Mouse (Mus musculus): Measurements from ENCODE around the gene Ttc27. TPM values are rescaled to one million over a fixed set of nuclear protein-coding genes. Genes with fewer than 3 reads are reported as not detected.
A peak's percentile ranks its signal among the peaks of the same experiment; 100 is the strongest.

Ttc27 gene
- polyA plus RNA-seq, 1 experiment from 2014 or later, result 25.6 TPM

GRCm38 (mm10) chr17:74879768-74880167 lies 162.2 kb downstream of the Ttc27 start:
- Histone ChIP-seq H3K4me3 (ENCODE audit: low read depth, low read length) (no peak overlapping the region), H3K4me1 (ENCODE audit: insufficient read depth) (no peaks in the 10 kb centered on the region), H3K27me3 (ENCODE audit: insufficient read depth, low read length) (no peaks in the 10 kb centered on the region), H3K36me3 (ENCODE audit: insufficient read depth) (no peaks in the 10 kb centered on the region), H3K9ac (no peak overlapping the region), H3K27ac (ENCODE audit: low read depth) (no peak overlapping the region), H3K9me3 (ENCODE audit: low read depth, low read length) (no peaks in the 10 kb centered on the region), H3K4me2 (no peak overlapping the region)
- no peak for ATAC-seq (ENCODE audit: insufficient read depth)
- 18% methylated on average over 7 of the region's 7 CpGs for WGBS
- DNase-seq, result no peak
- TF ChIP-seq CTCF (IDR thresholded peaks at IDR 0.05; ENCODE audit: low read depth), result no peak

DNA sequence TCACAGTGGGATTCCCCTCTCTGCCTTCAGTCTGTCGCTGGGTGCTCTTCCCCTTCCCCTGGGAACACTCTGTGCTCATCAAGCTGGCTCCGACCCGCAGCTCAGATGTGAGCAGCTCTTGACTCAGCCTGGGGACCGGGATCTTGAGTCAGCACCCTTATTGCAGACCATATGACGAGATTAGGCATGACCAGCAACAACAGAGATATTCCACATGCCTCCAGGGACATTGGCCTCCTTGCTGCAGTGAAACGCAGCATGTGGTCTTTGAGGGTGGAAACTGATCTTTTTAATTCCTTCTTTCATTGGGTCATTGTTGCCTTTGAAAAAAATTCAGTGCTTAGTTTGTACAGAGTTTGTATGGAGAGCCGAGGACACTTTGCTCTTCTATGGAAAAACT lies 169.5 kb downstream of the Ttc27 start:
- TF ChIP-seq CTCF (IDR thresholded peaks at IDR 0.05; ENCODE audit: low read depth), result no peak
- H3K4me2 ChIP-seq, result no peak overlapping the region
- H3K4me1 ChIP-seq (ENCODE audit: insufficient read depth), result peaks cover 2% of the 10 kb centered on the region; the same call in 1 of the 2 replicates
- H3K9ac ChIP-seq, result no peak overlapping the region
- no peaks in the 10 kb centered on the region for H3K27me3 ChIP-seq (ENCODE audit: insufficient read depth, low read length)
- no peaks in the 10 kb centered on the region for H3K36me3 ChIP-seq (ENCODE audit: insufficient read depth)
- no peak for ATAC-seq (ENCODE audit: insufficient read depth)
- WGBS, result 76% methylated on average over 7 of the region's 7 CpGs
- H3K4me3 ChIP-seq (ENCODE audit: low read depth, low read length), result no peak overlapping the region
- no peak for DNase-seq
- H3K27ac ChIP-seq (ENCODE audit: low read depth), result no peak overlapping the region
- H3K9me3 ChIP-seq (ENCODE audit: low read depth, low read length), result no peaks in the 10 kb centered on the region

GRCm38 (mm10) chr17:74888836-74889534 lies 171.5 kb downstream of the Ttc27 start:
- Histone ChIP-seq H3K4me1 (ENCODE audit: insufficient read depth) (peaks cover 2% of the 10 kb centered on the region; the same call in 1 of the 2 replicates), H3K9ac (no peak overlapping the region), H3K9me3 (ENCODE audit: low read depth, low read length) (no peaks in the 10 kb centered on the region), H3K27ac (ENCODE audit: low read depth) (no peak overlapping the region), H3K36me3 (ENCODE audit: insufficient read depth) (no peaks in the 10 kb centered on the region), H3K4me3 (ENCODE audit: low read depth, low read length) (no peak overlapping the region), H3K4me2 (no peak overlapping the region), H3K27me3 (ENCODE audit: insufficient read depth, low read length) (no peaks in the 10 kb centered on the region)
- WGBS, result 67% methylated on average over 11 of the region's 11 CpGs
- ATAC-seq (ENCODE audit: insufficient read depth), result no peak; the same call in 1 of the 2 replicates
- no peak for DNase-seq
- TF ChIP-seq CTCF (IDR thresholded peaks at IDR 0.05; ENCODE audit: low read depth), result no peak

DNA sequence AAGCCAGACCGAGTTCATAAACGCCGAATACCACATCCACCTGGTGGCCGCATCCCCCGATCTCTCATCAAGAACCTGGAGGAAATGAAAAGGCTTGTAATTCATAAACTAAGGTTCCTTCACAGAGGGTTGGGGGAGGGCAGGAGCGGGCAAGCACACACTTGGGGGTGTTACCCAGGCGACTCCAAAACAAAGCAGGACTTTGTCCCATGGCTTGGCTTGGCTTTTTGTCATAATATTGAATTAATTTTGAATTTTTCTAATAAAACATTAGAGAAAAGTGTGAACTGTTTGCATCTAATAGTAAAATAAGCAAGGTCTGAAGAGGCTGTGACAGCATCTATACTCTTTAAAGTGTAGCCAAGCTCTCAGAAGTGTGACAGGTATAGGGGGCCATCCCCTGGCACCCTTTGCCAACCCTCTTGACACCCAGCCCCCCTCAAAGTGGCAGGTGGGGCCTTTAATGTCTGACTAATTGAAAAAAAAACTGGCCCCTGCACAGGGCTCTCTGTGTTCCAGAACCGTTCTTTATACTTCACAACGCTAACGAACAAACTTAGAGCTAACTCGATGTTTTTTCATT lies 172.1 kb downstream of the Ttc27 start:
- Histone ChIP-seq H3K27ac (ENCODE audit: low read depth) (no peak overlapping the region), H3K27me3 (ENCODE audit: insufficient read depth, low read length) (no peaks in the 10 kb centered on the region), H3K4me2 (no peak overlapping the region), H3K9ac (no peak overlapping the region), H3K36me3 (ENCODE audit: insufficient read depth) (no peaks in the 10 kb centered on the region), H3K4me1 (ENCODE audit: insufficient read depth) (peaks cover 2% of the 10 kb centered on the region; the same call in 1 of the 2 replicates), H3K9me3 (ENCODE audit: low read depth, low read length) (no peaks in the 10 kb centered on the region), H3K4me3 (ENCODE audit: low read depth, low read length) (no peak overlapping the region)
- 76% methylated on average over 11 of the region's 11 CpGs for WGBS
- TF ChIP-seq CTCF (IDR thresholded peaks at IDR 0.05; ENCODE audit: low read depth), result no peak
- no peak for DNase-seq
- ATAC-seq (ENCODE audit: insufficient read depth), result no peak

DNA sequence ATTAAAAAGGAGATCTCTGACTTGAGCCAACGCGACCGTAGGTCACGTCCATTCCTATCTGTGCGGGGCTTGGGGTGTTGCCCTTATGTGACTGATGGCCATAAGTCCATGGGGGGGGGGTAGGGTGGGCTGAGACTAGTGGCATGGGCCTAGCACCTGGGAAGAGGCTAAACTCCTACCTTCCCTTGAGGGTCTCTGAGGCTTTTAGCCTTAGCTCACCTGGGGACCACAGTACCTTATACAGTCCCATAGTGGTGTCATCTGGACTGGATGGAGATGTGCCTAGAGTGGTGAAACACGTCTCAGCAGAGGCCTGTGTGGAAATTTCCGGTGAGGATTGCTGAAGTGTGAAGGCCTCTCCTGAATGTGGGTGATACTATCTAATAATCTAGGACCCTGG lies 184.9 kb downstream of the Ttc27 start:
- Histone ChIP-seq H3K27me3 (ENCODE audit: insufficient read depth, low read length) (no peaks in the 10 kb centered on the region), H3K9me3 (ENCODE audit: low read depth, low read length) (peaks cover 3% of the 10 kb centered on the region; the same call in 1 of the 2 replicates), H3K36me3 (ENCODE audit: insufficient read depth) (no peaks in the 10 kb centered on the region), H3K4me3 (ENCODE audit: low read depth, low read length) (no peak overlapping the region), H3K9ac (no peak overlapping the region), H3K4me1 (ENCODE audit: insufficient read depth) (no peaks in the 10 kb centered on the region), H3K4me2 (no peak overlapping the region), H3K27ac (ENCODE audit: low read depth) (no peak overlapping the region)
- DNase-seq (no peak), ATAC-seq (ENCODE audit: insufficient read depth) (peak; percentile 54; the same call in 1 of the 2 replicates)
- WGBS, result 90% methylated on average over 7 of the region's 7 CpGs
- TF ChIP-seq CTCF (IDR thresholded peaks at IDR 0.05; ENCODE audit: low read depth), result no peak

DNA sequence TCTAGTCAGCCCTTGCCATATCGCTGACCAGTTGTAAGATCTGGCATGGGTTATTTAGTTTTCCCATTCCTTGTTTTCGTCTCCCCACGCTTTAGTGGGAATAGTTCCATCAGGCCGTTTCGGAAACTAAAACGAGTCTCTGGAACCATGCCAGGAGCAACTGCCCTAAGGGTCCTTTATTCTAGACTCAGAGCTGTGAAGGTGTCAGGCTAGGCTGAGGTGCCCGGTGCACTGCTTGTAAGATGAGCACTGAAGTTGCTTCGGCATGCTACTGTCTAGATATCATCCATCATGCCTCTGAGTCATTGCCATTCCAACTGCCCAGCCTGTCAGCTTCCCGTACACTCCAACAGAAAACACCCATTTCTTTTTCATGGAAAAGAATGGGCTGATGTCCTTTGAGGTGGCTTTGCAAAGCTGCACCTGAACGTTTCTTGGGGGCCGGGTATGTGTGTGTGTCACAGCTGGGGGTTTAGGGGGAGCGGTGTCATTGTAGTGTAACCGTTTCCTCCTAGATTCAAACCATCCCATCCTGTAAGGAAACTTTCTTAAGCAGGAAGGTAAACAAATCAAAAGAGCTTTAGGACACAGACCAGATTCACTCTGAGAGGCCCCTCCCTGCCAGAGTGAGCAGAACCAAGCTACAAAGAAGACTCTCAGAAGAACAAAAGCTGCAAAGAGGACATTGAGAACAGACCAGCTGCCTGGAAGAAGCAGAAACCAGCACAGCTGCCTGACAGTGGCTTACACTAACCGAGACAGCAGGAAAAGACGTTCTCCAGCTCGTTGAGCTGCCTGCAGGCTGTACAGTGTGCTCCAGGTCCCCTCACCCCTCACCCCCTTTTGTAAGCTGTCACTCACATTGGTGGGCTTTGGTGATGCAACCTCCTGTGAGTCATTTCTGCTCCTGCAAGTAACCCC lies 186.1 kb downstream of the Ttc27 start:
- H3K9ac ChIP-seq, result no peak overlapping the region
- TF ChIP-seq CTCF (IDR thresholded peaks at IDR 0.05; ENCODE audit: low read depth), result no peak
- H3K36me3 ChIP-seq (ENCODE audit: insufficient read depth), result no peaks in the 10 kb centered on the region
- 0 out of 2 replicates have a peak overlapping the region, but pooled peaks have one; percentile 32 for H3K27ac ChIP-seq (ENCODE audit: low read depth)
- DNase-seq, result peak; percentile 74
- peak; percentile 82 for ATAC-seq (ENCODE audit: insufficient read depth)
- H3K4me1 ChIP-seq (ENCODE audit: insufficient read depth), result no peaks in the 10 kb centered on the region
- H3K4me3 ChIP-seq (ENCODE audit: low read depth, low read length), result no peak overlapping the region
- 20% methylated on average over 16 of the region's 16 CpGs for WGBS
- peaks cover 3% of the 10 kb centered on the region; the same call in 1 of the 2 replicates for H3K9me3 ChIP-seq (ENCODE audit: low read depth, low read length)
- no peaks in the 10 kb centered on the region for H3K27me3 ChIP-seq (ENCODE audit: insufficient read depth, low read length)
- peak overlapping the region; percentile 35; the same call in 1 of the 2 replicates for H3K4me2 ChIP-seq
